Mouse (Mus musculus) ovary, adult 18-20 months (tissue): ENCODE data around the gene Vamp9.

Experiments used
- DNase-seq: peaks from one replicate; pipeline ENCODE4 v3.0.0; 2022; ENCODE audit warnings: low spot score, mixed read lengths

Vamp9 gene

DNA sequence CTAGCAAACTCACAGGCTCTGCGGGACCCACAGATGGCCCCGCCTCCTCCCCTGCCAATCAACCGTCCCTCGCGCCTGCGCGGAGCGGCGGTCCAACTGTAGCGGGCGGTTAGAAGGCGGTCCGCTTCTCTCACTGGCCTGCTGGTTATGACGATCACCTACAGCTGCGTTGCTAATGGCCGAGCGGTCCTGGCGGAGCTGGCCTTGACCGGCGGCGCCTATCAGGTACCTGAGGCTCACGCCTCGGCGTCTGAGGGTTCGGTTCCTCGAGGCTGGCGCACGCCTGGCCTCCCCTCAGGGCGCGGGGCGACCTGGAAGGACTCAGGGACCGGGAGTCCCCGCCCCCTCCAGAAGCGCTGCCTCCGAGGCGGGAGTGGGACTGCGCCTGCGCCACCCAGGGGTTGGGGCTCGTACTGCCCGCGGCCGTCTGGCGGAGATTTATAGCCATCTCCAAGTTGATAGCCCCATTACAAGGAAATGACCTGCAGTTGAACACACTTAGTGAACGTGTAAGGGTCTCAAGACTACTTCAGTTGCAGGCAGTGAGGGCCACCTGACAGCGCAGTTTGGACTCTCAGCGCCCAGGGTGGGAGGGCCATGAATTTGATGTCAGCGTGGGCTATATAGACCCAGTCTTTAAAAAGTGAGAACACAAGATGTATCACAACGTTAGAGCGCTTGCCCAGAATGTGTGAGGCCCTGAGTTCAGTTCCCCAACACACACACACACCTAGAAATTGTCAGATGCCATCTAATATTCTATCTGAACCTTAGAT lies at the start of gene Vamp9:
Vamp9 (plus strand) TSS at position 74 of the 776 bp plus-strand sequence.
- peak; percentile 92 for DNase-seq

GRCm38 (mm10) chr5:99857106-99857637 lies 48.9 kb upstream of the Vamp9 start:
- no peak for DNase-seq

GRCm38 (mm10) chr5:99859637-99860433 lies 46.2 kb upstream of the Vamp9 start:
- no peak for DNase-seq

- DNase-seq: no peak
Measured at GRCm38 (mm10) chr5:99861816-99862215, 44.2 kb upstream of the Vamp9 start.

DNA sequence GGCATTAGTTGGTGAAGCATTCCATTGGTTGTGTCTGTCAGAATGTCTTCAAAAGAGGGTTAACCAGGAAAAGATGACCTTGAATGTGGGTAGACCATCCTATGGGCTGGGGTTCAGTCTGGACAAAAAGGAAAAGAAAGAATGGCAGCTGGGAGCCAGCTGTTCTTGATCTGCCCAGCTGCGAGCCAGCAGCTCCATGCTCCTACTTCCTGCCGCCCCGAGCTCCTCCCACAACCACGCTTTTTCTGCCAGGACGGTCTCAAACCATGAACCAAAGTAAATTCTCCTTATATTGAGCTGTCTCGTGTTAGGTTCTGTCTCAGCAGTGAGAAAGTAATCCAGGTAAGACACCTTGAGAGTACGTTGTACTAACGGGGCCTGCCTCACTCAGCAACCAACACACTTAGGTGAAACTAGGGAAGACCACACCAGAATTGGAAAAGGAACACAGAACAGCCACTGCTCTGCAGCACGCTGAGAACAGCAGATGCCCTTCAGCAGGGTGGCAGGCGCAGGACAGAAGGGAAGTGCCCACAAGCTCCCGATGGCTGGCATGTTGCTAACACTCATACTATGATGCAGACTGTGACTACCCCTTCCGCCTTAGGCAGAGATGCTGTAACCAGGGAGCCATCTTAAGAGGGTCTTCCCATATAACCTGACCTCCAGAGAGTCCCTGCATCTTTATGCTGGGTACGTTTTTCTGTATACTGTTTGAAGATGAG lies 42.2 kb upstream of the Vamp9 start:
- no peak for DNase-seq

- DNase-seq: no peak
Measured at GRCm38 (mm10) chr5:99865779-99866178, 40.3 kb upstream of the Vamp9 start.

- no peak for DNase-seq
Measured at GRCm38 (mm10) chr5:99868286-99868685, 37.8 kb upstream of the Vamp9 start.

- no peak for DNase-seq
Measured at GRCm38 (mm10) chr5:99868923-99869322, 37.1 kb upstream of the Vamp9 start.

DNA sequence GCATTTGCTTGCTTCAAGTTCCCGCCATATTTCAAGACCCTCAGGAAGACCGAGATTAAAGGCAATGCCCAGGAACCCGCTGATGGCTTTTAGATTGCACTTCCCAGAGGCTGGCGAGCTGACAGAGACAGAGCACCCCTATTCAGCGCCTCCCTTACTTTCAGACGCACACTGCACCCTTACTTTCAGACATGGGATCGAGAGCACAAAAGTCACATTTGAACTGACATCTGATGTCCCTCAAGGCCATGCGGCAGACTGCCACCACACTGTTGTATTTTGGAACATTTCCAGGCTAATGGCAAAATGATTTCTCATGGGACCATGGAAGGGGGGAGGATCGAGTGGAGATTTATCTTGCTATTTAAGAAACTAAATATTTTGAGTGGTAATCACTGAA lies 28.5 kb upstream of the Vamp9 start:
- no peak for DNase-seq

DNA sequence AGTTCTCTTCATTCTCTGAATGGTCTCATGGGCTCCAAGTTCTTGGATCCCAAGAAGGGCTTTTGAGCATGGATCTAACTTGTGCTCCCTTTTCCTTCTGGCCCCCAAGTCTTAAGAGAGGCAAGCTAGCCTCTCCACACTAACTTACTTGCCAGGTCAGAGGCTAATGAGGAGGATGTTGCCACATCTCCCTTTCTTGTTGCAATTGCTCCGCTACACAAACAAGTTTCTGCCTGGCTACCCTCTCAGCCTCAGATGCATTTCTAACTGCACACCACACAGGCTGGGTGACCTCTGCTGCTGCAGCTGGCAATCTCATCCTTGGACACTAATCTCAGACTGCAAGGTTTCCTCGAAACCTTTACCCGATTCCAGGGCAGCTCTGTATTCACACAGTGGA lies 23.6 kb upstream of the Vamp9 start:
- DNase-seq: no peak

DNA sequence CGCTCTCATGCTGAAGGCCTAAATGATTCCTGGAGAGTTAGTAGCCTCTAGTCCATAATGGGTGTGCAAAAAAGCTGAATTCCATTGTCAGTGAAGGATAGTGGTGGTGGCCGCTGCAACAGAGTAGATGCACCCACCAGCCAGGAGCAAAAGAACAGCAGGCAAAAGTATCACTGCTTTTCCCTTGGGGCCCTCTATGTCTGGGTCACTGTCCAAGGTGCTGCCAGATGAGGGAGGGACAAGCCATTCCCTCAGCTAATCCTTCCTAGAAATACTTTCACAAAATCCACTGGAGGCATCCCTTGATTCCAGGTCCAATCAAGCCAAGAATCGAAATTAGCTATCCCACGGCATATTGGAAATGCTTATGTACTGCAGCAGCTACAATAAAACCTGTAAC lies 22.0 kb upstream of the Vamp9 start:
- no peak for DNase-seq

GRCm38 (mm10) chr5:99887133-99887532 lies 18.9 kb upstream of the Vamp9 start:
- DNase-seq: no peak

- peak; percentile 8 for DNase-seq
Measured at GRCm38 (mm10) chr5:99891516-99892441, 14.3 kb upstream of the Vamp9 start.

GRCm38 (mm10) chr5:99900041-99900440 lies 6.0 kb upstream of the Vamp9 start:
- no peak for DNase-seq

- DNase-seq: no peak
Measured at GRCm38 (mm10) chr5:99905731-99906130, 323 bp upstream of the Vamp9 start.

DNA sequence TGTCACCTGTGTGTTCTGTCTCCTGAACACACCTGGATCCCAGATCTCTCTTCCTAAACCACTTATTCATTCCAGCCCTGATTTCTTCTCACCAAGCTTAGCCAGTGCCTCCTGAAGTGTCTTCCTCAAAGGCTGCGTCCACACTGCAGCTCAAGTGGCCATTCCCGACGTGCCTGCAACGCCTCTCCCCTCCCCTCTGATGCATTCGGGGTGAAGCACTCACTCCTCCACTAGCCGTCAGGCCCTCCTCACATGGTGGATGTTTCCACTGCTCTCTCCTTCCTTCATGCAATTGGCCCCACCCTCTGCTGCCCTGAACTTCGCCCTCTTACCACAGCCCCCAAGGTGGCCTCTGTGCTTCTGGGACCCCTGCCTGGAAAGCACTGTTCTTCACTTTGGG lies 9.4 kb downstream of the Vamp9 start:
- no peak for DNase-seq

DNA sequence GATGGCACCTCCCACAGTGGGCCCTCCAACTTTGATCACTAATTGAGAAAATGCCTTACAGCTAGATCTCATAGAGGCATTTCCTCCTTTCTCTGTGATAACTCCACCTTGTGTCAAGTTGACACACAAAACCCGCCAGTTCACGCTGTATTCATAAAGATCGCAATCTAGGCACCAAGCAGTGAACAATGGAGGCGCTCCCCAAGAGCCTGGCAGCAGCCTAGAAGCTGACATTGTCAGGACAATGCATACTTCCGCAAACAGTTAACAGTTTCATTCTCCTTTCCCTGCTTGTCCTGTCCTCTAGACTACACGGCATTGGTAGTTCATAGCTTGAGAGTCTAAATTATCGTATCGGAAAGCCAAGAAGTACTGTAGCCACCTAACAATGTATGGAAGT lies 16.0 kb downstream of the Vamp9 start:
- DNase-seq: no peak

- no peak for DNase-seq
Measured at GRCm38 (mm10) chr5:99927951-99928350, 21.9 kb downstream of the Vamp9 start.

DNA sequence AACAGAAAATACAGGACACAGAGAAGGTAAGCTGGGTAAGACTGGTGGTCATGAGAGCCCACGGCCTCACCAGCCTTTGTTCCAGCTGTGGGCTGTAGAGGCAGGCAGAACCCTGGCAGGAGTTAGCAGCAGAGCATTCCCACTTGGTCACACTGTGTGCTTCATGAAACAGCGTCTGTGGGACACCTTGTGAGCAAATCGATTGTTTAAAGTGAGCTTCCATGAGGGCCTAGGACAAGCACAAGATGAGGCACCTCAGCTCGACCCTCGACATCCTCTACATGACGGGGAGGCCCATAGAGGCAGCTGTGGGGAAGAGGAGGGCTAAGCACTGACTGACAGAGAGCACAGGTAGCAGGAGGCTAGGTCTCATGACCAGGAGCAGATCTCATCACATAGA lies 25.9 kb downstream of the Vamp9 start:
- no peak for DNase-seq

DNA sequence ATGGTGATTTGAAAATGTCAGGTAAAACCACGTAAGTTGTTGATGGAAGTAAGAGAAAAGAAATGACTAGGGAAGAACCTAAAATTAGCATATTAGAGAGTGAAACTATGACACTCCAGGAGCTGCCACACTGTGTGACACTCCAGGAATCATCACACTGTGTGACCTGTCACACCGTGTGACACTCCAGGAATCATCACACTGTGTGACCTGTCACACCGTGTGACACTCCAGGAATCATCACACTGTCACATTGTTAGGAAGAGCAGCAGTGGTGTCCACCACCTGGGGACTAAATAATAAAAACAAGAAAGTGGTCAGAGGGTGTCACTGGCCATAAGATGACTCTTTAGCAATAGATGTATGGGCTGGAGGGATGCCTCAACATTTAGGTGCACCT lies 33.4 kb downstream of the Vamp9 start:
- no peak for DNase-seq

DNA sequence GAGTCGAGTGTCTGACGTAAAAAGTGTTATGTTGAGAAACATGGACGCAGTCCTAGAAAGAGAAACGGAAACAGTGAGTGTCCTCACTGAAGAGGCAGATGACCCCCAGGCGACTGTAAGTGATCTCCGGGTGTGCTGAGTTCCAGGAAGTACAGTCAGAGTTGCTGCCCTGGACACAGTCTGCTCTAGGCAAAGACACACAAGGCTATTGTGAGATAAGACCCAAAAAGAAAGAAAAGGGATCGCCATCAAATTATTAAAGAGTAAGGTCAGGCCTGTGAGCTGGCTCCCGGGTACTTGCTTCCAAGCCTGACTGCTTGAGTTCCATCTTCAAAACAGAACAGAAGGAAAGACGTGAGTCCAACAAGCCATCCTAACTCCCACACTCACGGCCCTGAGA lies 35.2 kb downstream of the Vamp9 start:
- DNase-seq: no peak
